ENCODE assay signal across 33 mouse cellular contexts in genomic region chr6:14521321-14521720, GRCm38 (mm10).
"Had no signal": no experiment of that assay in that cellular context is flagged by ENCODE, and none has a peak within 500 bp of the region (broad histone marks: within the 10 kb centered on the region; RNA-seq: fewer than 3 reads in every experiment).

No protein-coding gene starts in this region.

- H3K4me2 ChIP-seq: heart, embryonic 12.5 days; heart, embryonic 13.5 days; heart, embryonic 15.5 days; hindbrain, embryonic 12.5 days; hindbrain, embryonic 13.5 days; hindbrain, embryonic 14.5 days; hindbrain, embryonic 15.5 days; intestine, embryonic 15.5 days; kidney, embryonic 15.5 days had no signal

- H3K36me3 ChIP-seq: heart, embryonic 12.5 days; heart, embryonic 13.5 days; heart, embryonic 15.5 days; hindbrain, embryonic 10.5 days; hindbrain, embryonic 12.5 days; hindbrain, embryonic 13.5 days; hindbrain, embryonic 15.5 days; intestine, embryonic 15.5 days; kidney, embryonic 15.5 days had no signal

- H3K4me3 ChIP-seq: heart, embryonic 12.5 days; heart, embryonic 13.5 days; heart, embryonic 15.5 days; hindbrain, embryonic 10.5 days; hindbrain, embryonic 12.5 days; hindbrain, embryonic 13.5 days; hindbrain, embryonic 15.5 days; intestine, embryonic 15.5 days; kidney, embryonic 15.5 days; layer of hippocampus, adult 2 months; left cerebral cortex, adult 2 months had no signal

- ATAC-seq: hindbrain, embryonic 16.5 days; hindbrain, postnatal 0 days; inflammation-experienced regulatory T-cells, adult 6 months; intestine, embryonic 15.5 days; intestine, embryonic 16.5 days; intestine, postnatal 0 days had no signal

- H3K27ac ChIP-seq: heart, embryonic 13.5 days; heart, embryonic 15.5 days; hindbrain, embryonic 10.5 days; hindbrain, embryonic 12.5 days; hindbrain, embryonic 13.5 days; hindbrain, embryonic 14.5 days; hindbrain, embryonic 15.5 days; hindbrain, postnatal 0 days; intestine, embryonic 15.5 days; kidney, embryonic 15.5 days; kidney, postnatal 0 days; layer of hippocampus, adult 2 months; left cerebral cortex, adult 2 months had no signal

- H3K4me1 ChIP-seq: heart, embryonic 12.5 days; heart, embryonic 13.5 days; heart, embryonic 15.5 days; hindbrain, embryonic 10.5 days; hindbrain, embryonic 12.5 days; hindbrain, embryonic 13.5 days; hindbrain, embryonic 15.5 days; intestine, embryonic 15.5 days; kidney, embryonic 15.5 days had no signal

- DNase-seq: heart, postnatal 10 days; heart, postnatal 14 days; heart, postnatal 4 days; kidney, adult 11 months; kidney, adult 18-20 months; kidney, adult 2 months; kidney, adult 8-10 months; kidney, adult 9 months; kidney, postnatal 10 days; kidney, postnatal 14 days; kidney, postnatal 25 days; kidney, postnatal 36 days; kidney, postnatal 4 days; layer of hippocampus, adult 9-11 months; layer of hippocampus, postnatal 36 days had no signal

- H3K27me3 ChIP-seq: heart, embryonic 12.5 days; heart, embryonic 13.5 days; heart, embryonic 15.5 days; hindbrain, embryonic 12.5 days; hindbrain, embryonic 13.5 days; hindbrain, embryonic 15.5 days; intestine, embryonic 15.5 days; kidney, embryonic 15.5 days had no signal

- H3K9me3 ChIP-seq: heart, embryonic 12.5 days; heart, embryonic 13.5 days; heart, embryonic 15.5 days; hindbrain, embryonic 10.5 days; hindbrain, embryonic 12.5 days; hindbrain, embryonic 13.5 days; hindbrain, embryonic 15.5 days; intestine, embryonic 15.5 days; kidney, embryonic 15.5 days had no signal

- H3K9ac ChIP-seq: heart, embryonic 12.5 days; heart, embryonic 13.5 days; heart, embryonic 15.5 days; hindbrain, embryonic 12.5 days; hindbrain, embryonic 13.5 days; hindbrain, embryonic 14.5 days; hindbrain, embryonic 15.5 days; intestine, embryonic 15.5 days; kidney, embryonic 15.5 days had no signal
